Mouse (Mus musculus): Measurements from ENCODE around the gene Dnase1l1.
A peak's percentile ranks its signal among the peaks of the same experiment; 100 is the strongest.

Dnase1l1 gene

GRCm38 (mm10) chrX:74281732-74282394 is at the start of gene Dnase1l1, which contains the start of gene Taz:
Gene Dnase1l1, minus strand, starts transcription at chrX:74282337.
Gene Taz, plus strand, starts transcription at chrX:74281912.
- no peak for DNase-seq (ENCODE audit: low read depth)

GRCm38 (mm10) chrX:74330166-74330930 is 48.2 kb upstream of the Dnase1l1 start:
- DNase-seq (ENCODE audit: low read depth) = no peak

GRCm38 (mm10) chrX:74329215-74329671 is 47.1 kb upstream of the Dnase1l1 start:
- no peak for DNase-seq (ENCODE audit: low read depth)

- DNase-seq (ENCODE audit: low read depth) = no peak
Measured at GRCm38 (mm10) chrX:74328725-74329161, 46.6 kb upstream of the Dnase1l1 start, which contains the start of gene Plxna3. Gene Plxna3, plus strand, starts transcription at chrX:74329066.

GRCm38 (mm10) chrX:74312540-74313464 is 30.7 kb upstream of the Dnase1l1 start, which contains the start of gene Fam50a:
Gene Fam50a, plus strand, starts transcription at chrX:74313033.
- DNase-seq (ENCODE audit: low read depth) = peak; percentile 65

GRCm38 (mm10) chrX:74304867-74305700 is 22.9 kb upstream of the Dnase1l1 start, which contains the start of gene Gdi1:
Gene Gdi1, plus strand, starts transcription at chrX:74304998.
- DNase-seq (ENCODE audit: low read depth) = no peak

- DNase-seq (ENCODE audit: low read depth) = no peak
Measured at GRCm38 (mm10) chrX:74299721-74300120, 17.6 kb upstream of the Dnase1l1 start.

GRCm38 (mm10) chrX:74298348-74298747 is 16.2 kb upstream of the Dnase1l1 start:
- no peak for DNase-seq (ENCODE audit: low read depth)

GRCm38 (mm10) chrX:74296538-74297448 is 14.7 kb upstream of the Dnase1l1 start, which contains the start of gene Atp6ap1:
Gene Atp6ap1, plus strand, starts transcription at chrX:74297097.
- peak; percentile 92 for DNase-seq (ENCODE audit: low read depth)

- no peak for DNase-seq (ENCODE audit: low read depth)
Measured at GRCm38 (mm10) chrX:74293431-74293830, 11.3 kb upstream of the Dnase1l1 start.

GRCm38 (mm10) chrX:74283092-74283437 is 928 bp upstream of the Dnase1l1 start:
- no peak for DNase-seq (ENCODE audit: low read depth)

GRCm38 (mm10) chrX:74282395-74283091 is 406 bp upstream of the Dnase1l1 start:
- DNase-seq (ENCODE audit: low read depth) = peak; percentile 72

GRCm38 (mm10) chrX:74281041-74281731 is 951 bp downstream of the Dnase1l1 start:
- no peak for DNase-seq (ENCODE audit: low read depth)

GRCm38 (mm10) chrX:74277916-74278315 is 4.2 kb downstream of the Dnase1l1 start:
- DNase-seq (ENCODE audit: low read depth) = no peak

- DNase-seq (ENCODE audit: low read depth) = no peak
Measured at GRCm38 (mm10) chrX:74273422-74274322, 8.5 kb downstream of the Dnase1l1 start.

- no peak for DNase-seq (ENCODE audit: low read depth)
Measured at GRCm38 (mm10) chrX:74270902-74271551, 11.1 kb downstream of the Dnase1l1 start.

All from fibroblast of lung, adult 2 months (primary cell).